Mouse (Mus musculus) frontal cortex, postnatal 36 days (tissue): ENCODE measurements around the gene Olfr291.

Source experiments
- DNase-seq, 2 experiments: peaks; one replicate each; pipeline ENCODE4 v3.0.0; 2022; ENCODE audit warnings: low spot score in 2 of 2

Gene Olfr291

GRCm38 (mm10) chr7:84853253-84853652 lies at the start of gene Olfr291:
Olfr291 (plus strand) TSS chr7:84853553.
- no peak for DNase-seq

- peak in 1 of 2 experiments; percentile 37 for DNase-seq
Observed at GRCm38 (mm10) chr7:84805224-84805623, 48.1 kb upstream of the Olfr291 start.

- DNase-seq, result no peak
Observed at GRCm38 (mm10) chr7:84806159-84806558, 47.2 kb upstream of the Olfr291 start.

- DNase-seq, result peak in 1 of 2 experiments; percentile 2
Observed at GRCm38 (mm10) chr7:84884530-84884929, 31.2 kb downstream of the Olfr291 start.
